15 mouse cellular contexts compared by ENCODE assay signal in genomic region chr1:130820316-130821148, GRCm38 (mm10). TPM values are rescaled to one million over a fixed set of nuclear protein-coding genes. Genes with fewer than 3 reads are reported as not detected.
DNase-seq lines count a peak whose midpoint lies in the region; ATAC-seq and TF ChIP-seq lines count a peak whose summit lies in the region.
"Had no signal": no experiment of that assay in that cellular context is flagged by ENCODE, and none has a peak within 500 bp of the region (broad histone marks: within the 10 kb centered on the region; RNA-seq: fewer than 3 reads in every experiment).

No protein-coding gene starts in this region.

- 93% methylated on average over 7 of the region's 7 CpGs for WGBS in hindbrain, postnatal 0 days

- H3K36me3 ChIP-seq in hindbrain, postnatal 0 days (ENCODE audit: insufficient read depth, low read length): no peaks in the 10 kb centered on the region
- H3K36me3 ChIP-seq: neural tube, embryonic 15.5 days had no signal

- H3K4me2 ChIP-seq in hindbrain, postnatal 0 days (ENCODE audit: low read depth, low read length): no peak overlapping the region
- H3K4me2 ChIP-seq: lung, embryonic 14.5 days; neural tube, embryonic 15.5 days had no signal

- H3K9ac ChIP-seq in hindbrain, postnatal 0 days (replicated peaks; ENCODE audit: low read length): no peak overlapping the region
- H3K9ac ChIP-seq: lung, embryonic 14.5 days; neural tube, embryonic 15.5 days had no signal

- H3K27ac ChIP-seq in hindbrain, postnatal 0 days: no peak overlapping the region
- H3K27ac ChIP-seq: neural tube, embryonic 15.5 days had no signal

- H3K9me3 ChIP-seq in hindbrain, postnatal 0 days (ENCODE audit: low read length): no peaks in the 10 kb centered on the region
- H3K9me3 ChIP-seq: neural tube, embryonic 15.5 days had no signal

- H3K4me3 ChIP-seq in hindbrain, postnatal 0 days (ENCODE audit: low read length): no peak overlapping the region
- H3K4me3 ChIP-seq: neural tube, embryonic 15.5 days had no signal

- H3K27me3 ChIP-seq in hindbrain, postnatal 0 days (ENCODE audit: insufficient read depth, low read length): no peaks in the 10 kb centered on the region
- H3K27me3 ChIP-seq: neural tube, embryonic 15.5 days had no signal

- ATAC-seq in megakaryocyte progenitor cell, adult 5-6 weeks (replicated peaks; ENCODE audit: poor library complexity): 0 out of 2 replicates have a peak, but pooled peaks have one; percentile 30
- ATAC-seq in hindbrain, postnatal 0 days: no peak
- ATAC-seq in frontal cortex, adult (ENCODE audit: low TSS enrichment): no peak

- TF ChIP-seq CTCF in hindbrain, postnatal 0 days (IDR thresholded peaks at IDR 0.05; ENCODE audit: low read depth): no peak

- peak; percentile 13 for DNase-seq in urinary bladder, postnatal 14 days (ENCODE audit: low spot score)
- DNase-seq in urinary bladder, adult 18-20 months (ENCODE audit: low spot score in 2 of 2): no peak
- DNase-seq in induced T-regulatory cell, adult 2 months (ENCODE audit: low read depth): peak; percentile 9
- no peak for DNase-seq in adrenal gland, postnatal 4 days (ENCODE audit: low spot score in 2 of 2)
- DNase-seq in hindbrain, postnatal 0 days (ENCODE audit: low spot score): no peak
- DNase-seq: cerebellum, postnatal 25 days; lung, embryonic 14.5 days; midbrain, embryonic 14.5 days; right cerebral cortex, postnatal 14 days had no signal

- no peaks in the 10 kb centered on the region for H3K4me1 ChIP-seq in hindbrain, postnatal 0 days (ENCODE audit: insufficient read depth, low read length)
- H3K4me1 ChIP-seq: neural tube, embryonic 15.5 days had no signal

RNA-seq across cellular contexts. Expression of gene Pigr, which starts 6.0 kb away (rescaled TPM):
- total RNA-seq in megakaryocyte progenitor cell, adult 5-6 weeks (2015): not detected in 2 replicates
- total RNA-seq in megakaryocyte progenitor cell, adult 5-6 weeks (2017): not detected in 2 replicates
- total RNA-seq in adrenal gland, postnatal 4 days (2021): 1 to 10 TPM in 1 of 2 experiments, under 1 TPM in 1; 0.53 to 1.2 TPM
- not detected in 2 replicates for total RNA-seq in hindbrain, postnatal 0 days (2014; rRNA removed)
- not detected in 2 replicates for polyA plus RNA-seq in hindbrain, postnatal 0 days (2015; fragmentation: Nextera tagmentation; extraction: Ambion mirVana)
- total RNA-seq: heart, postnatal 25 days; MEL had no signal
- polyA plus RNA-seq: lung, embryonic 14.5 days; midbrain, embryonic 14.5 days; neural tube, embryonic 15.5 days had no signal

RNA-seq across cellular contexts. Expression of gene Fcamr, which starts 19.8 kb away (rescaled TPM):
- not detected in 2 replicates for total RNA-seq in megakaryocyte progenitor cell, adult 5-6 weeks (2015)
- total RNA-seq in megakaryocyte progenitor cell, adult 5-6 weeks (2017): not detected in 2 replicates
- total RNA-seq in adrenal gland, postnatal 4 days (2021): not detected
- not detected in 2 replicates for total RNA-seq in hindbrain, postnatal 0 days (2014; rRNA removed)
- not detected in 2 replicates for polyA plus RNA-seq in hindbrain, postnatal 0 days (2015; fragmentation: Nextera tagmentation; extraction: Ambion mirVana)
- total RNA-seq: left cerebral cortex, postnatal 10 days; MEL had no signal
- polyA plus RNA-seq: lung, embryonic 14.5 days; midbrain, embryonic 14.5 days; neural tube, embryonic 15.5 days had no signal

RNA-seq across cellular contexts. Expression of gene Fcmr, which starts 44.9 kb away (rescaled TPM):
- not detected in 2 replicates for total RNA-seq in megakaryocyte progenitor cell, adult 5-6 weeks (2015)
- total RNA-seq in megakaryocyte progenitor cell, adult 5-6 weeks (2017): not detected in 2 replicates
- 1 to 10 TPM in 1 of 2 experiments, under 1 TPM in 1; 0.50 to 1.0 TPM for total RNA-seq in adrenal gland, postnatal 4 days (2021)
- total RNA-seq in hindbrain, postnatal 0 days (2014; rRNA removed): 0.75 and 2.2 TPM in 2 replicates
- polyA plus RNA-seq in hindbrain, postnatal 0 days (2015; fragmentation: Nextera tagmentation; extraction: Ambion mirVana): 2.5 and 2.7 TPM in 2 replicates
- total RNA-seq: MEL had no signal
- polyA plus RNA-seq: lung, embryonic 14.5 days; midbrain, embryonic 14.5 days had no signal

Comparison
In these comparisons a context has a peak if more than half of its experiments do, and no peak if none do; other contexts are left out.
1. DNase-seq: peak in urinary bladder, postnatal 14 days (single experiment) and induced T-regulatory cell, adult 2 months (single experiment); none in urinary bladder, adult 18-20 months (0 of 2), adrenal gland, postnatal 4 days (0 of 2) and hindbrain, postnatal 0 days (single experiment).